Mouse (Mus musculus) forebrain, postnatal 0 days (tissue): ENCODE data around the gene Hist2h2be. TPM values are rescaled to one million over a fixed set of nuclear protein-coding genes. Genes with fewer than 3 reads are reported as not detected.
"Not testable (repeated sequence)": the region's sequence is repeated elsewhere in the genome, so short reads cannot be mapped to it uniquely, and the experiment has no call there.

Experiments used
- ATAC-seq: fragments of 200-750 bp; cut with Nextera tagmentation; 2 replicates; pipeline ENCODE4 v1.8.0; 2017; ENCODE audit warnings: mild to moderate bottlenecking, moderate library complexity
- DNase-seq: peaks from one replicate; pipeline ENCODE4 v3.0.0-alpha.2; 2015
- H3K27ac ChIP-seq: fragments of 300-500 bp; sonication (generic); 2 replicates; pipeline ENCODE4 v1.5.1; 2014; ENCODE audit warnings: low read depth, mild to moderate bottlenecking, antibody characterized with exemption, low read length, moderate library complexity, mixed read lengths
- H3K27me3 ChIP-seq: fragments of 300-500 bp; sonication (generic); 2 replicates; pipeline ENCODE4 v1.6.1; 2014; ENCODE audit warnings: mild to moderate bottlenecking, low read length, mixed read lengths; ENCODE audit not compliant: insufficient read depth
- H3K36me3 ChIP-seq: fragments of 300-500 bp; sonication (generic); 2 replicates; pipeline ENCODE4 v1.6.1; 2014; ENCODE audit warnings: mild to moderate bottlenecking, moderate library complexity; ENCODE audit not compliant: insufficient read depth
- H3K4me1 ChIP-seq: fragments of 300-500 bp; sonication (generic); 2 replicates; pipeline ENCODE4 v1.6.1; 2014; ENCODE audit warnings: antibody characterized with exemption; ENCODE audit not compliant: insufficient read depth
- H3K4me2 ChIP-seq: fragments of 300-500 bp; sonication (generic); 2 replicates; pipeline ENCODE4 v1.6.1; 2014; ENCODE audit warnings: low read depth, mild to moderate bottlenecking, moderate library complexity
- H3K4me3 ChIP-seq: fragments of 300-500 bp; sonication (generic); 2 replicates; pipeline ENCODE4 v1.5.1; 2014; ENCODE audit warnings: low read depth, low read length, mixed read lengths
- H3K9ac ChIP-seq: fragments of 300-500 bp; sonication (generic); 2 replicates; pipeline ENCODE4 v1.6.1; 2014; ENCODE audit warnings: mild to moderate bottlenecking
- H3K9me3 ChIP-seq: fragments of 300-500 bp; sonication (generic); 2 replicates; pipeline ENCODE4 v1.6.1; 2016; ENCODE audit warnings: low read length
- CTCF ChIP-seq: sonication (generic); IDR thresholded peaks from 2 replicates; pipeline ENCODE4 v1.5.1; 2016; ENCODE audit warnings: antibody characterized with exemption, control low read depth, low read depth
- WGBS: fragments of 180-500 bp; shearing (Covaris S2); extraction: QIAGEN DNeasy Blood & Tissue Kit; methylation state at CpG from one replicate; pipeline ENCODE4 v1.1.7; 2014; 5-methylcytosine and 5-hydroxymethylcytosine counted together
- polyA plus RNA-seq: library from polyadenylated mRNA; unstranded; fragments of >200 nt; fragmentation: Nextera tagmentation; extraction: Ambion mirVana; gene quantifications from 2 replicates; pipeline ENCODE4 v1.2.1, GENCODE M21; 2015
- total RNA-seq: library from RNA; depleted of rRNA; stranded (reverse); fragments of >200 nt; gene quantifications from 2 replicates; pipeline ENCODE4 v1.2.3, GENCODE M21; 2014; rRNA removed

The Hist2h2be gene
- total RNA-seq (9.0 and 12.2 TPM in 2 replicates), polyA plus RNA-seq (3.6 and 3.9 TPM in 2 replicates)

DNA sequence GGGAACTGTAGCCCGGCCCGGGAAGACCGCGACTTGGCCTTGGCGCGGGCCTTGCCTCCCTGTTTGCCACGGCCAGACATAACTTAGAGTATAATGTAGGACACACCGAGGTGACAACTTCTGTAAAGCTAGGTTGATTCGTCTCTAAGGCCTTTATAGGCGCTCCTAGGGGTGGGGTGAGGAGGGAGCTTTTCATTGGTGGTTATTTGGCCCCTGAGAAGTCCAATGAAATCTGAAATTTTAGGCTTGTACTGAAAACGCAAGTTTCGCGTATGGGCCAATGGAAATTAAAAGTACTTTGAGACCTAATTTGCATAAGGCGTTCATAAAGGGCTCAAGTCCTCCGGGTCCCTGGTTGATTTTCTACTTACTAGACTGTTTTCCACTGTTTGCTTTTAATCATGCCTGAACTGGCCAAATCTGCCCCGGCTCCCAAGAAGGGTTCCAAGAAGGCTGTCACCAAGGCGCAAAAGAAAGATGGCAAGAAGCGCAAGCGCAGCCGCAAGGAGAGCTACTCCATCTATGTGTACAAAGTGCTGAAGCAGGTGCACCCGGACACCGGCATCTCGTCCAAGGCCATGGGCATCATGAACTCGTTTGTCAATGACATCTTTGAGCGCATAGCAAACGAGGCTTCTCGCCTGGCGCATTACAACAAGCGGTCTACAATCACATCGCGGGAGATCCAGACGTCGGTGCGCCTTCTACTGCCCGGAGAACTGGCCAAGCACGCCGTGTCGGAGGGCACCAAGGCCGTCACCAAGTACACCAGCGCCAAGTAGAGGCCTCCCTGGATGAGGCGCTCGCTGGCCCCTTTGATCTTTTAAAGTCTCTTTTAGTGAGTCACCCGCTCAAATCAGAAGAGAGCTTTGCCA lies at the start of gene Hist2h2be, which contains the start of gene Hist2h2ac:
Hist2h2be (plus strand) TSS at position 355 of the 875 bp plus-strand sequence.
Hist2h2ac (minus strand) TSS at position 116 of the 875 bp plus-strand sequence.
- Histone ChIP-seq H3K4me3 (peak within 1 kb of the TSS; percentile 63), H3K9me3 (no peaks in the 10 kb centered on the region), H3K9ac (peak within 1 kb of the TSS; percentile 69), H3K4me2 (peak within 1 kb of the TSS; percentile 80), H3K27ac (peak within 1 kb of the TSS; percentile 92), H3K4me1 (peaks cover 10% of the 10 kb centered on the region), H3K27me3 (no peaks in the 10 kb centered on the region), H3K36me3 (no peaks in the 10 kb centered on the region)
- TF ChIP-seq CTCF = no peak
- ATAC-seq = peak; percentile 84
- peak; percentile 92 for DNase-seq
- WGBS = under 1% methylated on average over 43 of the region's 43 CpGs

DNA sequence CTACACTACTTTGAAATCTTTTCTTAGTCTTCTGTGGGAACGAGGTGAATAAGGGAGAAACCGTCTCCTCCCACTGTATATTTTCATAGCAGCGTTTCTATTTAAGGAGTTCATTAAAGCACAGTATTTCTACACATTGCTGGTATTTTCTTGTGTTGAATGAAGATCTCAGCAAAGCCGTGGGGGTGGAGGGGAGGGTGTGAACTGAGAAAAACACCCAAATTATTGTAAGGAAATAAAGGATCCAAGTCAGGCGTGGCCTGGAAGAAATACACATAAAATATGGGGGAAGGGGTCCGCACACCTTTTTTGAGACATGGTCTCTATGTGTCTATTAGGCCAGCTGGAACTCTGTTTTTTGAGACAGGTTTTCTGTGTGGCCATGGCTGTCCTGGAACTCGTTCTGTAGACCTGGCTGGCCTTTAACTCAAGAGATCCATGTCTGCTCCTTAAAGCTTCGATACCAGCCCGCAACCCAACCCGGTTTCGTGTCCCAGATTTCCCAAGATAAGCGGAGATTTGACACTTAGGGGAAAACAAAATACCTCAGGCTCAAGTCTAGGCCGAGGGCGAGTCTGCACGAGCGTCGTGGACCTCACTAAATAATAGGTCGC lies 49.2 kb upstream of the Hist2h2be start:
- H3K27ac ChIP-seq = peak overlapping the region; percentile 97
- ATAC-seq = peak; percentile 1; the same call in 1 of the 2 replicates
- no peak for TF ChIP-seq CTCF

DNA sequence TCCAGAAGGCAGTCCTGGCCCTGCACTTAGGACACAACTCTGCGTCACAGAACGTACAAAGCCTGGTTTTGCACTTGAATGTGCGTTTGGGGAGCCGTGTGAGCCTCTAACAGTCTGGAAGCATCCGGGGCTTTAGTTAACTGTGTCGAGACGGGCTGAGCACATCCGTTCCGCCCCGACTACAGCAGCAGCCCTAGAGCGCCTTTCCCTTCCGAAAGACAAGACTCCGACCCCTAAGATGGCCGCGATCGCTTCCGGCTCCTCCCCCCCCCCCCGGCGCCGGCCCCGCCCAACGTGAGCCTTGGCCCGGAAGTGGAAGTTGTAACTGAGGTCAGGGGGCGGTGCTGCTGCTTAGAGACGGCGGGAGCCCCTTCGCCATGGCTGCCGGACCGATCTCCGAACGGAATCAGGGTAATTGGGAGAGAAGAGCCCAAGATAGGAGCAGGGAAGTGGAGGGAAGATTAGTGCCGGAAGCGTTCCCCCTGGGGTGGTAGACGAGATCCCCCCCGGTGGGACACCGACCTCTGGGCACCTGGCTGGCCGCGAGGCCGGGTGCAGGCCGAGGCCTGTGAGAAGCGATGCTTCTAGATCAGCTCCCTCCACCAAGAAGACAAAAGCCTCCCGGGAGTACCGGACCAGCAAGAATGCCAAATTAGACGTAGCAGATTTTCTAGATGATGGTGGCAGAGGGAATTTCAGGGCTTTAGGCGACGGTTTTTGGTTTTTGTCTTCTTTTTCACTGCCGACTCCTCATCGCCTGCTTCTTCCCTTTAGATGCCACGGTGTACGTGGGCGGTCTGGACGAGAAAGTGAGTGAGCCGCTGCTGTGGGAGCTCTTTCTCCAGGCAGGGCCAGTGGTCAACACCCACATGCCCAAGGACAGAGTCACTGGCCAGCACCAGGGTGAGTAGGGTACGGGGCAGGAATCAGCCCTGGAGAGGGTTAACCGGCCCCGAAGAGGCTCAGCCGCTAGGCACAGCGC lies 48.4 kb upstream of the Hist2h2be start, which contains the start of gene Sf3b4:
Sf3b4 (plus strand) TSS at position 136 of the 982 bp plus-strand sequence.
- WGBS = 1% methylated on average over 57 of the region's 58 CpGs
- H3K36me3 ChIP-seq = peaks cover 31% of the 10 kb centered on the region
- ATAC-seq (peak; percentile 98), DNase-seq (peak; percentile 95)
- H3K9ac ChIP-seq = peak within 1 kb of the TSS; percentile 86
- TF ChIP-seq CTCF = no peak
- H3K27me3 ChIP-seq = no peaks in the 10 kb centered on the region
- peaks cover 8% of the 10 kb centered on the region for H3K4me1 ChIP-seq
- H3K27ac ChIP-seq = peak within 1 kb of the TSS; percentile 97
- no peaks in the 10 kb centered on the region for H3K9me3 ChIP-seq
- peak within 1 kb of the TSS; percentile 87 for H3K4me3 ChIP-seq
- H3K4me2 ChIP-seq = peak within 1 kb of the TSS; percentile 83

More for the DNA sequence above, 49.2 kb upstream of the Hist2h2be start:
- H3K4me1 ChIP-seq = peaks cover 8% of the 10 kb centered on the region
- no peaks in the 10 kb centered on the region for H3K27me3 ChIP-seq
- 13% methylated on average over 18 of the region's 18 CpGs for WGBS
- H3K9me3 ChIP-seq = no peaks in the 10 kb centered on the region
- peak overlapping the region; percentile 83 for H3K4me2 ChIP-seq
- peak overlapping the region; percentile 87 for H3K4me3 ChIP-seq
- peaks cover 25% of the 10 kb centered on the region for H3K36me3 ChIP-seq
- no peak for DNase-seq
- peak overlapping the region; percentile 86 for H3K9ac ChIP-seq

DNA sequence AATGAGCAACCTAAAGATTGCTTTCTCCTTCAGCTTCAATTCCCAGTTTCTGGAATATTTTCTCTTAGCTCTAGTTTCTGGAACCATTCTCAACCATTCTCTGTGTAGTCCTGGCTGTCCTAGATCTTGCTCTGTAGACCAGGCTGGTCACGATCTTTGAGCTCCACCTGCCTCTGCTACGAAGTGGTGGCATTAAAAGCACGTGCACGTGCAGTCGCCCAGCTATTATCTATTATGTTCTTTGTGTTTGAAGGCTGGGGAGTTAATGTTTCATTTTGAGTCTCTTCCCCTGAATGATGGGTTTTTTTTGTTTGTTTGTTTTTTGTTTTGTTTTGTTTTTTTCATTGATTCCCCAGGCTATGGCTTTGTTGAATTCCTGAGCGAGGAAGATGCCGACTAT lies 47.7 kb upstream of the Hist2h2be start:
- Histone ChIP-seq H3K36me3 (peaks cover 36% of the 10 kb centered on the region), H3K9me3 (no peaks in the 10 kb centered on the region), H3K4me2 (peak overlapping the region; percentile 83), H3K4me1 (peaks cover 8% of the 10 kb centered on the region), H3K27ac (peak overlapping the region; percentile 97; the same call in 1 of the 2 replicates), H3K9ac (peak overlapping the region; percentile 86), H3K27me3 (no peaks in the 10 kb centered on the region), H3K4me3 (peak overlapping the region; percentile 87)
- DNase-seq = no peak
- no peak for TF ChIP-seq CTCF
- no peak for ATAC-seq
- 33% methylated on average over 7 of the region's 7 CpGs for WGBS

DNA sequence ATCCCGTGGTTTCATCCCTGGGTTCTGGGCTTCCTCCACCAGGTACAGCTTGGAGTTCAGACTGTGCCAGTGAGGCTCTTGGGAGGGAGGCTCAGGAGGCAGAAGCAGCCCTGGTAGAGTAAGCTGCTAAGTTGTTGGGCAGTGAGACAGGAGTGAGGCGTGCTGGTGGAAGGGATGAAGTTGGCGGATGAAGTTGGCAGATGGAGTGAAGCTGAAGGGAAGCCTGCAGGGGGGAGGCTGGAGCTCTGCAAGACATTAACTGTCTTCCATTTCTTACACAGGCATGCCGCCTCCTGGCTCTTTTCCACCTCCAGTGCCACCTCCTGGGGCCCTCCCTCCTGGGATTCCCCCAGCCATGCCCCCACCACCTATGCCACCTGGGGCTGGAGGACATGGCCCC lies 46.9 kb upstream of the Hist2h2be start:
- not testable (repeated sequence) for DNase-seq, H3K4me1 ChIP-seq, H3K9ac ChIP-seq, H3K4me3 ChIP-seq, H3K4me2 ChIP-seq, H3K27me3 ChIP-seq, ATAC-seq, H3K27ac ChIP-seq, H3K9me3 ChIP-seq
- H3K36me3 ChIP-seq = peaks cover 39% of the 10 kb centered on the region
- 84% methylated on average over 4 of the region's 4 CpGs for WGBS

DNA sequence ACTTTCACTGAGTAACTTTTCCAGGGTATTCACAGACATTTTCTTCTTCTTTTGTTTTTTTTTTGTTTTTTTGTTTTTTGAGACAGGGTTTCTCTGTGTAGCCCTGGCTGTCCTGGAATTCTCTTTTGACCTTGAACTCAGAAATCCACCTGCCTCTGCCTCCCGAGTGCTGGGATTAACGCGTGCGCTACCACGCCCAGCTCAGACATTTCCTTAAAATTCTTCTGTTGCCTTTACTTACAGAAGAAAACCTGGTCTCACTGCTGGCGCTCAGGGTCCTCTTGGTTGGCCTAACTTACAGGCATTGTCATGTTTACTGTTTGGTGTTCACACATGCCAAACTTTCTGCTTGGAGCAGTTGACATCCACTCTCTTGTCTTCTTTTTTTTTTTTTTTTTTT lies 45.7 kb upstream of the Hist2h2be start:
- H3K4me3 ChIP-seq = no peak overlapping the region

More for the DNA sequence above, 45.7 kb upstream of the Hist2h2be start:
- Histone ChIP-seq H3K4me2 (no peak overlapping the region), H3K9me3 (no peaks in the 10 kb centered on the region), H3K27me3 (no peaks in the 10 kb centered on the region), H3K27ac (no peak overlapping the region), H3K9ac (no peak overlapping the region), H3K36me3 (peaks cover 39% of the 10 kb centered on the region), H3K4me1 (peaks cover 8% of the 10 kb centered on the region)
- 93% methylated on average over 6 of the region's 6 CpGs for WGBS
- no peak for ATAC-seq
- TF ChIP-seq CTCF = no peak
- no peak for DNase-seq
